Mouse (Mus musculus): ENCODE data around the gene Usp22. TPM values are rescaled to one million over a fixed set of nuclear protein-coding genes. Genes with fewer than 3 reads are reported as not detected.

Usp22 gene
- polyA plus RNA-seq, 1 experiment from 2014 or later = 161 TPM

DNA sequence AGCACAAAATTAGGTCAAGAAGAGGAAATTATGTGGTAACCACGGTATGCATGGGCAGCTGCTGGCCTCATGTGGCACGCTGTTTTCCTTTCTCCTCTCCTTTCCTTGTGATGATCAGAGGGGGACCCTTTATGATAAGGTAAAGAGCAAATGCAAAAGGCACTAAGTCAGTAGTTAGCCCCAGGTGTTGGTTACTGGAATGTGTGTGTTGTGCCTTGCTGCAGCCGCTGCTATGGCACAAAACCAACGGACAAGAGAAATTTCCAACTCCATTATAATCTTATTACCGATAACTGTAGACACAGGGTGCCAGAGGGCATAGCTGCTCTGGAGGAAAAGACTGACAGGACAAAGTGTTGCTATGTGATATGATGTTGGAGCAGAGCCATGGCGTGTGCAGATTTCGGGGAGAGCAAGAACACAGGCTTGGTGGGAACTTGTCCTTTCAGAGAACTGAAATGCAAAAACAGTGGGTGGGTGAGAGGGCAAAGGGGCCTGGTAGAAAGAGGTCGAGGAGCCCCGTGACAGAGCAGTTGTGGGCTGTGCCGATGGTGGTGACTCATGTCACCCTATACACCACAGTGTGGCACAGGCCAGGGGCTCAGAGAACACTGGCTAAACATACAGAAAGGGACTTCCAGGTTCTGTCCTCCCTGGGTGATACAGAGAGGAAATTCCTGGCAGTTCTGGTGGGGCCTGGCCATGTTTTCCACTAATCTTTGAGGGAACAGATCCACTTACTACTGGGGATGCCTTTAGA lies 32.8 kb upstream of the Usp22 start, which contains the start of gene Aldh3a1:
TSS of gene Aldh3a1 (plus strand) at position 51 of the 760 bp plus-strand sequence.
- Histone ChIP-seq H3K27me3 (ENCODE audit: control insufficient read depth, insufficient read depth, low read length) (no peaks in the 10 kb centered on the region), H3K9me3 (ENCODE audit: control insufficient read depth, low read depth, low read length) (no peaks in the 10 kb centered on the region), H3K9ac (replicated peaks; ENCODE audit: low read depth, low read length) (no peak within 1 kb of the TSS), H3K4me1 (ENCODE audit: control insufficient read depth, insufficient read depth, low read length) (no peaks in the 10 kb centered on the region), H3K36me3 (ENCODE audit: control insufficient read depth, insufficient read depth, low read length) (no peaks in the 10 kb centered on the region), H3K4me2 (replicated peaks; ENCODE audit: low read depth, low read length) (no peak within 1 kb of the TSS), H3K27ac (ENCODE audit: low read length) (no peak within 1 kb of the TSS), H3K4me3 (ENCODE audit: low read depth, low read length) (no peak within 1 kb of the TSS)
- WGBS = 77% methylated on average over 10 of the region's 10 CpGs
- no peak for ATAC-seq (ENCODE audit: insufficient number of reproducible peaks, insufficient read depth, low FRiP score, low read depth)

DNA sequence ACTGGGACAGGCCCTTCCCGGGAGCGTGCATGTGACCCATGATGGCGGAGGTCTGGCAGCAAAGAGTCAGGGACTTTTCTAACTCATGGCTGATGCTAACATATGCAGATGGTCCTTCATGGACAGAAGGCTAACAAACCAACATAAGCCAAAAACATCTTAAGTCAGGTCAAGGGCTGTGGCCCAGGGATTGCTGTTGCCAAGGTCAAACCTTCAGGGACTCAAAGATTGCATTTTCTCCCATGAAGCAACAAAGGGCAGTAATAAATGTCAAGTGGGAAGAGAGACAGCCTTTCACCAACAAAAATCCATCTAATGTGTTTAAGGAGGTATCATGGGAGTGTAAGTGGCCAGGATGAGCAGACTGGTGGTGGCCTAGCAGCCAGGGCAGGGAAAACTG lies 31.3 kb upstream of the Usp22 start:
- H3K9me3 ChIP-seq (ENCODE audit: control insufficient read depth, low read depth, low read length) = no peaks in the 10 kb centered on the region
- no peaks in the 10 kb centered on the region for H3K36me3 ChIP-seq (ENCODE audit: control insufficient read depth, insufficient read depth, low read length)
- WGBS = 94% methylated on average over 3 of the region's 3 CpGs
- H3K4me1 ChIP-seq (ENCODE audit: control insufficient read depth, insufficient read depth, low read length) = no peaks in the 10 kb centered on the region
- H3K27me3 ChIP-seq (ENCODE audit: control insufficient read depth, insufficient read depth, low read length) = no peaks in the 10 kb centered on the region
- H3K27ac ChIP-seq (ENCODE audit: low read length) = no peak overlapping the region
- H3K9ac ChIP-seq (replicated peaks; ENCODE audit: low read depth, low read length) = no peak overlapping the region
- ATAC-seq (ENCODE audit: insufficient number of reproducible peaks, insufficient read depth, low FRiP score, low read depth) = no peak
- H3K4me2 ChIP-seq (replicated peaks; ENCODE audit: low read depth, low read length) = no peak overlapping the region
- H3K4me3 ChIP-seq (ENCODE audit: low read depth, low read length) = no peak overlapping the region

DNA sequence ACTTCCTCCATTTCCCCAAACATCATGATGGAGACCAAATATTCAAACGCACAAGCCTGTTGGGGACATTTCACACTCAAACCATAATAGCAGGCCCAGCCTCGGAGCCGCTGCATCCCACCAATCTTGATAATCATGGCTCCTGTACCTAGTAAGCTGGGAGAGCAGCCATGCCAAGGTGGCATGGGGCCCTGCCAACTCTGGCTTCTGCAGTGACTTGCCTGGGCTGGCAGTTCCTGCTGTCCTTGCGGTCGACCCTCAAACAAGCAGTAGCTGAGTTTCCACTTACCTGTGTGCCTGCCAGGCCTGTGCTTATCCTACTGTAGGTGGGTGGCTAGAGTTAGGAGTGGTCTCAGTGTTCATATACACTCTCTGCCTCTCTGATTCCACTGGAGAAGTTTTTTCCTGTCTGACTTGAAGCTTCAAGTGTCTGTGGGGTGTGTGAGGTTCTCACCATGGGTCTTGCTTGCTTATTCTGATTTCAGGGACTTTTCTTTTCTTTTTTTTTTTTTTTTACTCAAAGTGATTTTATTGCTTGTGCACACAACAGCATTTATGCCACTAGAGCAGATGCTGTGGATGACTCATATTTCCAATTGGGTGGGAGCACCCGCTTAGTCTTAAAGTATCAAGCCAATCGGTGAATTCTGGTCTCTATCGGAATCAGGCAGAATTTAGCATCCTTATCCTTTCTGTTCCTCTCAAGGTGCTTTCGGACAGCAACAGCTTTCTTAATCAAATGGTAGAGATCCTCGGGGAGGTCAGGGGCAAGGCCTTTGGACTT lies 30.5 kb upstream of the Usp22 start:
- Histone ChIP-seq H3K36me3 (ENCODE audit: control insufficient read depth, insufficient read depth, low read length) (no peaks in the 10 kb centered on the region), H3K9ac (replicated peaks; ENCODE audit: low read depth, low read length) (no peak overlapping the region), H3K4me1 (ENCODE audit: control insufficient read depth, insufficient read depth, low read length) (no peaks in the 10 kb centered on the region), H3K4me2 (replicated peaks; ENCODE audit: low read depth, low read length) (no peak overlapping the region), H3K27ac (ENCODE audit: low read length) (no peak overlapping the region), H3K9me3 (ENCODE audit: control insufficient read depth, low read depth, low read length) (no peaks in the 10 kb centered on the region), H3K27me3 (ENCODE audit: control insufficient read depth, insufficient read depth, low read length) (no peaks in the 10 kb centered on the region), H3K4me3 (ENCODE audit: low read depth, low read length) (no peak overlapping the region)
- ATAC-seq (ENCODE audit: insufficient number of reproducible peaks, insufficient read depth, low FRiP score, low read depth) = no peak
- 93% methylated on average over 9 of the region's 10 CpGs for WGBS

DNA sequence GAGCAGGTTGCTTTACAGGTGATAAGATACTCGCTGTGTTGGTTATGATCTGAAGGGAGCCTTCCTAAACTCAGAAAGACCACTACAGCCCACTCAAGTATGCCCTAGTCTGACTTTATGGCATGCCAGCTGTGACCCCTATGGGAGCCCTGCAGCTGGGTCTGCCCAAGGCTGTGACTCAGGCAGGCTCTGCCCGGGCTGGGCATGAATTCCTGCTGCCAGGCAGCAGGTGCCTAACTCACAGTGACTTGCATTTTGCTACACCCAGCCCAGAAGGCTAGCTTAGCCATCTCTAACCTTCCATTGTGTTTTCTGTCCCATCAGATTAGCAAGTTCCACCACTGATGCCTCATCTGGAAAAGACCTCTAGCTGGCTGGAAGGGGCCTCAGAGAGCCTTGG lies 28.0 kb upstream of the Usp22 start:
- 81% methylated on average over 2 of the region's 2 CpGs for WGBS
- H3K4me2 ChIP-seq (replicated peaks; ENCODE audit: low read depth, low read length) = no peak overlapping the region
- H3K27ac ChIP-seq (ENCODE audit: low read length) = no peak overlapping the region
- no peaks in the 10 kb centered on the region for H3K36me3 ChIP-seq (ENCODE audit: control insufficient read depth, insufficient read depth, low read length)
- no peaks in the 10 kb centered on the region for H3K9me3 ChIP-seq (ENCODE audit: control insufficient read depth, low read depth, low read length)
- no peaks in the 10 kb centered on the region for H3K4me1 ChIP-seq (ENCODE audit: control insufficient read depth, insufficient read depth, low read length)
- no peaks in the 10 kb centered on the region for H3K27me3 ChIP-seq (ENCODE audit: control insufficient read depth, insufficient read depth, low read length)
- no peak overlapping the region for H3K4me3 ChIP-seq (ENCODE audit: low read depth, low read length)
- no peak for ATAC-seq (ENCODE audit: insufficient number of reproducible peaks, insufficient read depth, low FRiP score, low read depth)
- no peak overlapping the region for H3K9ac ChIP-seq (replicated peaks; ENCODE audit: low read depth, low read length)

DNA sequence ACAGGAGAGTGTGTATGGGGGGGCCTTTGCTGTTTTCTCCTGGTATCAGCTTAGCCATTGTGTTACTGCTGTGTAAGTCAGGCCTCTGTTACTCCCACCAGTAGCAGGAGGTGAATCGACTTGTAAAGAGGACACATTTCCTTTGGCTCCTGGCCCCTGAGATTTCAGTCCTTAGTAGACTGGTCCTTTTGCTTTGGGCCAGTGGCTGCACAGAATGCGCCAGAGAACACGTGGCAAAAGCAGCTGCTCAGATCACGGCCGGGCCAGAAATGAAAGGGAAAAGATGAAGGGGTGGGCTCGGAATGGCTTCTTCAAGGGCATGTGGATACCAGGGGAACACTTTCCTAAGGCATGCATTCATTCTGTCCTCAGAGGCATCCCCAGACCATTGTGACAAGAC lies 27.3 kb upstream of the Usp22 start:
- no peaks in the 10 kb centered on the region for H3K27me3 ChIP-seq (ENCODE audit: control insufficient read depth, insufficient read depth, low read length)
- no peak overlapping the region for H3K4me3 ChIP-seq (ENCODE audit: low read depth, low read length)
- H3K4me2 ChIP-seq (replicated peaks; ENCODE audit: low read depth, low read length) = no peak overlapping the region
- H3K9me3 ChIP-seq (ENCODE audit: control insufficient read depth, low read depth, low read length) = no peaks in the 10 kb centered on the region
- ATAC-seq (ENCODE audit: insufficient number of reproducible peaks, insufficient read depth, low FRiP score, low read depth) = no peak
- WGBS = 76% methylated on average over 6 of the region's 6 CpGs
- H3K27ac ChIP-seq (ENCODE audit: low read length) = no peak overlapping the region
- no peaks in the 10 kb centered on the region for H3K36me3 ChIP-seq (ENCODE audit: control insufficient read depth, insufficient read depth, low read length)
- H3K9ac ChIP-seq (replicated peaks; ENCODE audit: low read depth, low read length) = no peak overlapping the region
- H3K4me1 ChIP-seq (ENCODE audit: control insufficient read depth, insufficient read depth, low read length) = no peaks in the 10 kb centered on the region

DNA sequence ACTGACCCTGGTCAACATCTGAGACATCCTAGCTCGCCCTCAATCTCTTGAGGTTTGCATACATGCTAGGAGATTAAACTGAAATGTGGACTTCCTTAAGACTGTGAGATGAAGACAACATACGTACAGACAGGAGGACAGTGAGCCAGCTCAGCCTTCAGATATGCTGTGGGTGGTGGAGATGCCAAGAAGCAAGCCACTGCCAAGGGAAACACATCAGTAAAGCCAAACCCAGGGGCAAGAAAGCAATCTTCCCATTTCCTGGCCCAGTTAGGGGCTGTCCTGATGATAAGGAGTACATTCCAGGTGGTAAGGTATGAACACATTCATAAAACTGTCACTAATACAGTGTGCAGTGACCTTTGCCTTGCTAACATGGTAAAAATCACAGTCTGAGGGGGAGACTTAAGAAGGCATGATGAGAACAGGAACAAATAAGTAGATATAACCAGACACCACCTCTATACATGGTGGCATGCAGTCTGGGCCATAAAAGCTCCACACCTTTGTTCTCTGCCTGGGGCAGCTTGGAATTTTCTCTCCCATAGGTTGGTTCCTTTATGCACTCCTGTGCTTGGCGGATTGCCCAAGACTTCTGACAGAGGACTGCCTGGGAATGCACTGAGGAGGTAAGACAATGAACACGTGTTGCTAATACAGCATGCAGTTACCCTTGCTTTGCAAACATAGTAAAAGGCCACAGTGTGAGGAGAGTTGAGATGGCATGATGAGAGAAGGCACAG lies 24.9 kb upstream of the Usp22 start:
- Histone ChIP-seq H3K27me3 (ENCODE audit: control insufficient read depth, insufficient read depth, low read length) (no peaks in the 10 kb centered on the region), H3K36me3 (ENCODE audit: control insufficient read depth, insufficient read depth, low read length) (no peaks in the 10 kb centered on the region), H3K27ac (ENCODE audit: low read length) (no peak overlapping the region), H3K9ac (replicated peaks; ENCODE audit: low read depth, low read length) (no peak overlapping the region), H3K4me2 (replicated peaks; ENCODE audit: low read depth, low read length) (no peak overlapping the region), H3K4me3 (ENCODE audit: low read depth, low read length) (no peak overlapping the region), H3K4me1 (ENCODE audit: control insufficient read depth, insufficient read depth, low read length) (peaks cover 3% of the 10 kb centered on the region; the same call in 1 of the 2 replicates), H3K9me3 (ENCODE audit: control insufficient read depth, low read depth, low read length) (no peaks in the 10 kb centered on the region)
- 52% methylated on average over 4 of the region's 4 CpGs for WGBS
- no peak for ATAC-seq (ENCODE audit: insufficient number of reproducible peaks, insufficient read depth, low FRiP score, low read depth)

DNA sequence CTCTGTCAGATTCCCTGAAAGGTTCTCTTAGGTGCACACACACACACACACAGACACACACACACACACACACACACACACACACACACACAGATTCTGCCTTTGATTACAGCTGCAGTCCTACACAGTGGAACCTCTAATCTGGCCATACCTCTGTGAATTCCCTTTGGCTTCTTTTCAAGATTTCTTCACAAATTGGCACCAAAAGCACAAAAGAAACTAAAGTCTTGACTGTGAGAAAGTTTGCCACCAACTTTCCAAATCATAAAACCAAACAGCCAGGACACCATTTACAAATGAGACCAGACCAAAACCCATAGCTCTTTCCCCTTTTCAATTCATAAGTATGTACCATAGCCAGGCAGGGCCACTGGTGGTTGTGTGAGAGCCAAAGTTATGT lies 23.1 kb upstream of the Usp22 start:
- Histone ChIP-seq H3K27me3 (ENCODE audit: control insufficient read depth, insufficient read depth, low read length) (no peaks in the 10 kb centered on the region), H3K27ac (ENCODE audit: low read length) (no peak overlapping the region)

DNA sequence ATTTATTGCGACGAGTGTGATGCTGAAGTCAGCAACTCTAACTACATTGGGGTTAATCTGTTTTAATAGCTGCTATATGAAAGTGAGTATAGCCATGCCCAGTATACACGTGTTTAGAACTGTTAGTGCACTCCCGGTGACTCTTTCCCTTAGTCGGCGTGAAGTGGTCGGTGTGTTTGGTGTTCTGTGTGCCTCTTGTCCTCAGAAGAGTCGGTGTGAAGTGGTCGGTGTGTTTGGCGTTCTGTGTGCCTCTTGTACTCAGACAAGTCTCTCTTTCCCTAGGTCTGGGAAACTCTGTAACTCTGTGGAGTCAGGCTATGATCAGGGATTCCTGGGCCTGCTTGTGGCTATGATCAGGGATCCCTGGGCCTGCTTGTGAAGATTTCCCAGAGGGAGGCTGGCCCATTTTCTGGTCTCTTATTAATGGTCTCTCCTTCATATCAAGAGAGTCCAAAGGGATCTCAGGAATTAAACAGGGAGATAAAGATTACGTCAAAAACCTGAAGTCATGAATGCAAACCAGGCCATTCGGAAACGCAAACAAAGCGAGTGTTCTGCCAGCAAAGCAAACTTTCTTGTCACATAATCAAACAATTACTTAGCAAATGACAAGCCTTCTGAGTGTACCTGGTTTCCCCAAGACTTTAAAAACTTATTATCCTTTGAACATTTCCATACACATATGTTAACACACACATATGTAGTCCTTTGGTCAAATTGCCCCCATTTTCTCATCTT lies 21.9 kb upstream of the Usp22 start:
- Histone ChIP-seq H3K36me3 (ENCODE audit: control insufficient read depth, insufficient read depth, low read length) (no peaks in the 10 kb centered on the region), H3K27me3 (ENCODE audit: control insufficient read depth, insufficient read depth, low read length) (no peaks in the 10 kb centered on the region), H3K9ac (replicated peaks; ENCODE audit: low read depth, low read length) (no peak overlapping the region), H3K27ac (ENCODE audit: low read length) (no peak overlapping the region), H3K4me2 (replicated peaks; ENCODE audit: low read depth, low read length) (no peak overlapping the region), H3K4me1 (ENCODE audit: control insufficient read depth, insufficient read depth, low read length) (peaks cover 3% of the 10 kb centered on the region; the same call in 1 of the 2 replicates), H3K9me3 (ENCODE audit: control insufficient read depth, low read depth, low read length) (no peaks in the 10 kb centered on the region), H3K4me3 (ENCODE audit: low read depth, low read length) (no peak overlapping the region)
- WGBS = 70% methylated on average over 14 of the region's 14 CpGs
- ATAC-seq (ENCODE audit: insufficient number of reproducible peaks, insufficient read depth, low FRiP score, low read depth) = no peak

More for the DNA sequence above, 23.1 kb upstream of the Usp22 start:
- H3K9me3 ChIP-seq (ENCODE audit: control insufficient read depth, low read depth, low read length) = no peaks in the 10 kb centered on the region
- no peaks in the 10 kb centered on the region for H3K36me3 ChIP-seq (ENCODE audit: control insufficient read depth, insufficient read depth, low read length)
- H3K4me2 ChIP-seq (replicated peaks; ENCODE audit: low read depth, low read length) = no peak overlapping the region
- H3K4me3 ChIP-seq (ENCODE audit: low read depth, low read length) = no peak overlapping the region
- H3K4me1 ChIP-seq (ENCODE audit: control insufficient read depth, insufficient read depth, low read length) = peaks cover 3% of the 10 kb centered on the region; the same call in 1 of the 2 replicates
- H3K9ac ChIP-seq (replicated peaks; ENCODE audit: low read depth, low read length) = no peak overlapping the region
- ATAC-seq (ENCODE audit: insufficient number of reproducible peaks, insufficient read depth, low FRiP score, low read depth) = no peak

Measured in stomach, embryonic 14.5 days (tissue).